Mouse (Mus musculus) midbrain, postnatal 0 days (tissue): Measurements from ENCODE around the gene Iqschfp. TPM values are rescaled to one million over a fixed set of nuclear protein-coding genes. Genes with fewer than 3 reads are reported as not detected.

Experiments used
- ATAC-seq: fragments of 200-750 bp; cut with Nextera tagmentation; 2 replicates; pipeline ENCODE4 v1.8.0; 2017; ENCODE audit warnings: moderate number of reproducible peaks, mild to moderate bottlenecking, moderate TSS enrichment, moderate library complexity; ENCODE audit not compliant: low FRiP score
- DNase-seq: peaks from one replicate; pipeline ENCODE4 v3.0.0-alpha.2; 2015; ENCODE audit warnings: low spot score
- H3K27ac ChIP-seq: fragments of 300-500 bp; sonication (generic); 2 replicates; pipeline ENCODE4 v1.5.1; 2014; ENCODE audit warnings: low read depth, mild to moderate bottlenecking, low read length, mixed read lengths
- H3K27me3 ChIP-seq: fragments of 300-500 bp; sonication (generic); 2 replicates; pipeline ENCODE4 v1.6.1; 2014; ENCODE audit warnings: low read length, control low read depth, mixed read lengths; ENCODE audit not compliant: insufficient read depth
- H3K36me3 ChIP-seq: fragments of 300-500 bp; sonication (generic); 2 replicates; pipeline ENCODE4 v1.6.1; 2014; ENCODE audit warnings: low read length, control low read depth, mixed read lengths; ENCODE audit not compliant: insufficient read depth
- H3K4me1 ChIP-seq: fragments of 300-500 bp; sonication (generic); 2 replicates; pipeline ENCODE4 v1.6.1; 2014; ENCODE audit warnings: mild to moderate bottlenecking, control low read depth, antibody characterized with exemption, low read length, mixed read lengths; ENCODE audit not compliant: insufficient read depth
- H3K4me2 ChIP-seq: fragments of 300-500 bp; sonication (generic); 2 replicates; pipeline ENCODE4 v1.6.1; 2014; ENCODE audit warnings: low read depth, mild to moderate bottlenecking, low read length, mixed read lengths; ENCODE audit not compliant: poor library complexity, severe bottlenecking
- H3K4me3 ChIP-seq: fragments of 300-500 bp; sonication (generic); 2 replicates; pipeline ENCODE4 v1.5.1; 2014; ENCODE audit warnings: low read depth, mild to moderate bottlenecking, low read length, moderate library complexity
- H3K9ac ChIP-seq: fragments of 300-500 bp; sonication (generic); replicated peaks from 2 replicates; pipeline ENCODE4 v1.6.1; 2014; ENCODE audit warnings: mild to moderate bottlenecking, low read length, moderate library complexity, mixed read lengths; ENCODE audit not compliant: poor library complexity, severe bottlenecking
- H3K9me3 ChIP-seq: fragments of 300-500 bp; sonication (generic); 2 replicates; pipeline ENCODE4 v1.6.1; 2016; ENCODE audit warnings: low read length, control low read depth
- CTCF ChIP-seq: IDR thresholded peaks from 2 replicates; pipeline ENCODE4 v1.5.1; 2016; ENCODE audit warnings: antibody characterized with exemption, mild to moderate bottlenecking
- WGBS: fragments of 180-500 bp; shearing (Covaris S2); extraction: QIAGEN DNeasy Blood & Tissue Kit; methylation state at CpG from one replicate; pipeline ENCODE4 v1.1.7; 2014; 5-methylcytosine and 5-hydroxymethylcytosine counted together
- polyA plus RNA-seq: library from polyadenylated mRNA; unstranded; fragments of >200 nt; fragmentation: Nextera tagmentation; extraction: Ambion mirVana; gene quantifications from 2 replicates; pipeline ENCODE4 v1.2.1, GENCODE M21; 2015
- total RNA-seq: library from RNA; depleted of rRNA; stranded (reverse); fragments of >200 nt; gene quantifications from 2 replicates; pipeline ENCODE4 v1.2.3, GENCODE M21; 2014

Iqschfp gene
- total and polyA plus RNA-seq, 2 experiments from 2014 or later = 4.5 to 5.7 TPM

GRCm38 (mm10) chr3:68002415-68002814 lies 110.4 kb downstream of the Iqschfp start:
- Histone ChIP-seq H3K4me1 (no peaks in the 10 kb centered on the region), H3K27me3 (no peaks in the 10 kb centered on the region), H3K36me3 (no peaks in the 10 kb centered on the region), H3K4me3 (no peak overlapping the region), H3K9me3 (no peaks in the 10 kb centered on the region), H3K9ac (no peak overlapping the region), H3K27ac (no peak overlapping the region), H3K4me2 (no peak overlapping the region)
- ATAC-seq (no peak), DNase-seq (no peak)
- no peak for TF ChIP-seq CTCF
- 72% methylated on average over 4 of the region's 4 CpGs for WGBS

GRCm38 (mm10) chr3:68012342-68012741 lies 120.3 kb downstream of the Iqschfp start:
- Histone ChIP-seq H3K9ac (no peak overlapping the region), H3K4me3 (no peak overlapping the region), H3K27ac (no peak overlapping the region), H3K9me3 (no peaks in the 10 kb centered on the region), H3K4me2 (no peak overlapping the region), H3K27me3 (no peaks in the 10 kb centered on the region), H3K4me1 (no peaks in the 10 kb centered on the region), H3K36me3 (no peaks in the 10 kb centered on the region)
- DNase-seq (no peak), ATAC-seq (no peak)
- TF ChIP-seq CTCF = no peak

- H3K36me3 ChIP-seq = no peaks in the 10 kb centered on the region
- ATAC-seq (no peak), DNase-seq (peak; percentile 74)
- no peak overlapping the region for H3K27ac ChIP-seq
- H3K9me3 ChIP-seq = no peaks in the 10 kb centered on the region
- H3K4me2 ChIP-seq = no peak overlapping the region
- TF ChIP-seq CTCF = no peak
- H3K27me3 ChIP-seq = no peaks in the 10 kb centered on the region
- no peaks in the 10 kb centered on the region for H3K4me1 ChIP-seq
- no peak overlapping the region for H3K4me3 ChIP-seq
- no peak overlapping the region for H3K9ac ChIP-seq
- WGBS = 20% methylated on average over 1 of the region's 1 CpGs
Measured at GRCm38 (mm10) chr3:68015786-68016185, 123.8 kb downstream of the Iqschfp start.

- DNase-seq (no peak), ATAC-seq (no peak)
- no peaks in the 10 kb centered on the region for H3K36me3 ChIP-seq
- H3K4me3 ChIP-seq = no peak overlapping the region
- H3K9me3 ChIP-seq = no peaks in the 10 kb centered on the region
- 15% methylated on average over 4 of the region's 4 CpGs for WGBS
- no peaks in the 10 kb centered on the region for H3K27me3 ChIP-seq
- no peak overlapping the region for H3K27ac ChIP-seq
- H3K9ac ChIP-seq = no peak overlapping the region
- H3K4me2 ChIP-seq = no peak overlapping the region
- no peaks in the 10 kb centered on the region for H3K4me1 ChIP-seq
- no peak for TF ChIP-seq CTCF
Measured at GRCm38 (mm10) chr3:68019401-68019800, 127.4 kb downstream of the Iqschfp start.

- Histone ChIP-seq H3K36me3 (no peaks in the 10 kb centered on the region), H3K4me1 (no peaks in the 10 kb centered on the region), H3K9me3 (no peaks in the 10 kb centered on the region), H3K9ac (no peak overlapping the region), H3K4me3 (no peak overlapping the region), H3K4me2 (no peak overlapping the region), H3K27me3 (no peaks in the 10 kb centered on the region), H3K27ac (no peak overlapping the region)
- ATAC-seq (no peak), DNase-seq (peak; percentile 33)
- TF ChIP-seq CTCF = no peak
- 25% methylated on average over 3 of the region's 3 CpGs for WGBS
Measured at GRCm38 (mm10) chr3:68036097-68036496, 144.1 kb downstream of the Iqschfp start.

GRCm38 (mm10) chr3:68042951-68043350 lies 150.9 kb downstream of the Iqschfp start:
- no peak for ATAC-seq

More at GRCm38 (mm10) chr3:68042951-68043350, 150.9 kb downstream of the Iqschfp start:
- no peak for TF ChIP-seq CTCF
- no peaks in the 10 kb centered on the region for H3K9me3 ChIP-seq
- H3K4me1 ChIP-seq = no peaks in the 10 kb centered on the region
- no peak overlapping the region for H3K27ac ChIP-seq
- no peak overlapping the region for H3K9ac ChIP-seq
- no peaks in the 10 kb centered on the region for H3K36me3 ChIP-seq
- no peak for DNase-seq
- H3K4me3 ChIP-seq = no peak overlapping the region
- 86% methylated on average over 2 of the region's 2 CpGs for WGBS
- 0 out of 2 replicates have a peak, but pooled peaks cover 6% of the 10 kb centered on the region for H3K27me3 ChIP-seq
- H3K4me2 ChIP-seq = no peak overlapping the region
